In genomic region chr16:24539003-24539402, GRCm38 (mm10) we compare ENCODE assay signal across 24 mouse cellular contexts.
A peak's percentile ranks its signal among the peaks of the same experiment; 100 is the strongest.
DNase-seq lines count a peak whose midpoint lies in the region; ATAC-seq and TF ChIP-seq lines count a peak whose summit lies in the region.
"Had no signal": no experiment of that assay in that cellular context is flagged by ENCODE, and none has a peak within 500 bp of the region (broad histone marks: within the 10 kb centered on the region; RNA-seq: fewer than 3 reads in every experiment).

No protein-coding gene starts in this region.

- no peak for DNase-seq in gastrocnemius, adult 2 months
- no peak for DNase-seq in gastrocnemius, adult 8-10 months (ENCODE audit: low spot score in 2 of 2)
- peak; percentile 38 for DNase-seq in thymus, postnatal 0 days (ENCODE audit: low spot score)
- DNase-seq in thymus, postnatal 4 days, result no peak
- DNase-seq in T-cell, adult 2 months (ENCODE audit: low spot score), result peak; percentile 73
- DNase-seq in naive thymus-derived CD4-positive, alpha-beta T cell, adult 2 months (ENCODE audit: low read depth), result peak; percentile 84
- DNase-seq in left cerebral cortex, postnatal 14 days (ENCODE audit: low spot score in 2 of 2), result no peak
- DNase-seq: adrenal gland, adult 2 months; adrenal gland, postnatal 25 days; B cell, adult 2 months; cerebellum, adult 18-20 months; cerebellum, adult 9-11 months; cerebellum, postnatal 36 days; forebrain, postnatal 0 days; gastrocnemius, postnatal 36 days; heart, adult 18-20 months; heart, postnatal 14 days had no signal

- no peaks in the 10 kb centered on the region for H3K36me3 ChIP-seq in liver, embryonic 12.5 days
- H3K36me3 ChIP-seq: embryonic facial prominence, embryonic 13.5 days; G1E; heart, embryonic 15.5 days; hindbrain, embryonic 13.5 days had no signal

- intact Hi-C loops in gastrocnemius, adult 2 months (cut with DNase I), result no loop called here
- intact Hi-C loops in left cerebral cortex, postnatal 14 days (cut with DNase I), result no loop called here

- WGBS in liver, embryonic 12.5 days (ENCODE audit: insufficient replicate concordance), result 62% methylated on average over 4 of the region's 4 CpGs

- H3K4me1 ChIP-seq in liver, embryonic 12.5 days, result no peaks in the 10 kb centered on the region
- H3K4me1 ChIP-seq: forebrain, embryonic 13.5 days; heart, embryonic 15.5 days; hindbrain, embryonic 13.5 days had no signal

- H3K9ac ChIP-seq in liver, embryonic 12.5 days, result no peak overlapping the region
- H3K9ac ChIP-seq: embryonic facial prominence, embryonic 13.5 days; forebrain, embryonic 13.5 days; forebrain, postnatal 0 days; heart, embryonic 15.5 days; hindbrain, embryonic 13.5 days had no signal

- no peaks in the 10 kb centered on the region for H3K27me3 ChIP-seq in liver, embryonic 12.5 days (replicated peaks)
- H3K27me3 ChIP-seq: embryonic facial prominence, embryonic 13.5 days; forebrain, embryonic 13.5 days; heart, embryonic 15.5 days; hindbrain, embryonic 13.5 days had no signal

- H3K4me2 ChIP-seq in liver, embryonic 12.5 days, result no peak overlapping the region
- H3K4me2 ChIP-seq: embryonic facial prominence, embryonic 13.5 days; forebrain, embryonic 13.5 days; heart, embryonic 11.5 days; heart, embryonic 15.5 days; hindbrain, embryonic 13.5 days had no signal

- no peak for TF ChIP-seq CTCF in gastrocnemius, adult 2 months (IDR thresholded peaks at IDR 0.05)

- no peaks in the 10 kb centered on the region for H3K9me3 ChIP-seq in liver, embryonic 12.5 days (replicated peaks)
- H3K9me3 ChIP-seq: embryonic facial prominence, embryonic 13.5 days; forebrain, embryonic 13.5 days; heart, embryonic 15.5 days; hindbrain, embryonic 13.5 days had no signal

- no peak for ATAC-seq in liver, embryonic 12.5 days
- ATAC-seq: forebrain, embryonic 13.5 days; forebrain, postnatal 0 days had no signal

- H3K4me3 ChIP-seq in gastrocnemius, adult 2 months, result no peak overlapping the region
- no peak overlapping the region for H3K4me3 ChIP-seq in liver, embryonic 12.5 days
- H3K4me3 ChIP-seq: embryonic facial prominence, embryonic 13.5 days; forebrain, embryonic 13.5 days; heart, embryonic 15.5 days; hindbrain, embryonic 13.5 days had no signal

- 0 out of 2 replicates have a peak overlapping the region, but pooled peaks have one; percentile 12 for H3K27ac ChIP-seq in gastrocnemius, adult 2 months
- no peak overlapping the region for H3K27ac ChIP-seq in liver, embryonic 12.5 days
- H3K27ac ChIP-seq: embryonic facial prominence, embryonic 13.5 days; forebrain, embryonic 13.5 days; heart, embryonic 15.5 days; hindbrain, embryonic 13.5 days had no signal

Comparison
In these comparisons a context has a peak if more than half of its experiments do, and no peak if none do; other contexts are left out.
1. DNase-seq: peak in thymus, postnatal 0 days (single experiment), T-cell, adult 2 months (single experiment) and naive thymus-derived CD4-positive, alpha-beta T cell, adult 2 months (single experiment); none in gastrocnemius, adult 2 months (single experiment), gastrocnemius, adult 8-10 months (0 of 2), thymus, postnatal 4 days (single experiment) and left cerebral cortex, postnatal 14 days (0 of 2).